Mouse (Mus musculus) liver, adult 10 weeks (tissue): ENCODE results near the gene Hexim2. TPM values are rescaled to one million over a fixed set of nuclear protein-coding genes. Genes with fewer than 3 reads are reported as not detected.

Source experiments
- polyA plus RNA-seq: library from polyadenylated mRNA; stranded (reverse); fragments of 350-450 nt; fragmentation: Illumina TruSeq; extraction: RNeasy Lipid Tissue Mini Kit (QIAGEN cat#74804); gene quantifications from one replicate; pipeline ENCODE4 v1.2.3, GENCODE M21; 2014; ENCODE audit warnings: low read depth, low replicate concordance

The Hexim2 gene
- polyA plus RNA-seq, result 0.26 TPM

DNA sequence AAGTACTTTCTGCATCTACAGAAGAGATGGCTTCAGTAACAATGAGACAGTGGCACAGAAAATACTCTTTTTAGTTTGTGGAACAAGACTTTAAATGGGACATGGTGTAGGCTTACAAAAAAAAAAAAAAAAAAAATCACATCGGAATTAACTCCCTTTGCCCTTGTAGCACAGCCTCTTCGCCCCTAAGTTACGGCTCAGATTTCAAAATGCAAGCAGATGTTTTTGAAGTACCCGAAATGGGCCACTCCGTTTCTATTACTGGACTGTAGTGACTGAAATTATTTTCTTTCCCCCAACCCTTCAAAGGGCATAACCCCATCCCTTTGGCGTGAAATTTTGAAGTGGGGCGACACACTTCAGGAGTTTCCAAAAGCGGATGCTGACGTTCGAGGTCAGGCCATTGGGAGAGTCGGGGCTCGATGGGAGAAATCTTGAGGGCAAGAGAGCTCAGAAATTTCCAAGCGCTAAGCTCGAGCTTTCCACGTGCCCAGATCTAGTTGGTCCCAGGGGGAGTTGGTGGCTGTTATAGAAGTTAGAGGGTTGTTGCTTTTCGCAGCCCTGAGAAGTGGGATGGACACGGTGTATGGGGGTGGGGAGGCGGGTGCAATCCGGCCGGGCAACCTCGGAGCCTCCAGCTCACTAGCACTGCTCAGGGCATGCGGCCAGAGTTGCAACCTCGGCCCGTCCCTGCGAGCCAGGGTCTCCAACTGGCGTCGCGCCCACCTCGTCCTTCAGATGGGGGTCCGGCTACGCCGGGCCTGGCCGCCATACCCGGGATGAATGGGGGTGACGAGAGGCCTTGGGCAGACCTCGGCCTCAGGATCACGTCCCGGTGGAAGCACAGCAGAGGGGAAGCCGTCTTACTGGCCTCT, at the start of gene Hexim2:
Hexim2 (plus strand) TSS at position 729 of the 875 bp plus-strand sequence.

DNA sequence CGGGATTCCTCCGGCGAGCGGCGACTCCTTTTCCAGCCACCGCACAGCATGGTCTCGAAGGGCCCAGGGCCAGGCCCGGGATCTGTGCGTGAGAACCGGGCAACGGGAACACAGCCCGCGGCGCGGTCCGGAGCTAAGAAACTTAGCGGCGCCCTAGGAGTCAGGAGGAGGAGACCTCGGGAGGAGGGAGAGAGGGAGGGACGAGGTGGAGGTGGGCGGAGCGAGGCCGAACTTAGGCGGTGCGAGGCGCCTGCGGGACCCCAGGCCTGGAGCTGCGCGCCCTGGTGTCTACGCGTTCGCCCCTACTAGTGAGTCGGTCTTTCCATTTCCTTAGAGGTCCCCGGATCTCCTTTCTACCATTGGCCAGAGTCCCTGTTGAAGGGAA, 30.8 kb upstream of the Hexim2 start, which contains the start of the genes Plcd3 and Acbd4:
Plcd3 (minus strand) TSS at position 178 of the 385 bp plus-strand sequence.
Acbd4 (plus strand) TSS at position 202 of the 385 bp plus-strand sequence.

DNA sequence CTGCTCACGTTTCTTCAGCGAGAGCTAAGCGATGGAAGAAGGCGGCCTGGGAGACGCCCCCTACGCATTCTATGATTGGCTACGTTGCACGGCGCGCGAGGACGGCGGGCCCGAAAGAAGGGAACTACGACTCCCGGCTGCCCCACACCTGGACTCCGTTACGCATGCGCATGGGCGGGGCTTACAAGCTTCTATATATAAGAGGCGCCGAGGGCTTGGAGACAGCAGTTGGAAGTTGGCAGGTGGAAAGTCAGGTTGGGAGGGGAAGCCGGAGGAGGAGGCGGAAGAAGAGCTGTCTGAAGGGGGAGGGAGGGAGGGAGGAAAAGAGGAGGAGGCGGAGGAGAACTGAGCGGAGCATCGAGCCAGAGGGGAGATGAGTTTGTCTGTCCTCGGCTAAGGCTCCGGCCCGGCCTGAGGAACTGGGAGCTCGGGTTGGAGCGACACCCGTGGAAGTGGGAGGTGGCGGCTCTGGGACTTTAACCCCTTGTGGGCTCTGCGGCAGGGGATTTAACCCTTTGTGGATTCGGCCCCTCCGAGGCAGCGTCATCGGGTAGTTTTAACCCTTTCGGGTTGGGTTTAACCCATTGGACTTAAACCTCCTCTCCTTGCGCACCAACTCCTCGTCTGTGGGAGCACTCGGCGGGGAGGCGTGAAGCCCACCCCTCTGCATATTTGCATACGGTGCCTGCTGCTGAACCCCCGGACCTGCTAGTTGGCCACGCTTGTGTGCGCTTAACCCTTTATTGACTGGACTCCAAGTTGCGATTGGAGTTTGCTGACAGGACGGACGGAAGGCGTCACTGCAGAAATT, 16.0 kb upstream of the Hexim2 start, which contains the start of gene Hexim1:
Hexim1 (plus strand) TSS at position 224 of the 811 bp plus-strand sequence.

DNA sequence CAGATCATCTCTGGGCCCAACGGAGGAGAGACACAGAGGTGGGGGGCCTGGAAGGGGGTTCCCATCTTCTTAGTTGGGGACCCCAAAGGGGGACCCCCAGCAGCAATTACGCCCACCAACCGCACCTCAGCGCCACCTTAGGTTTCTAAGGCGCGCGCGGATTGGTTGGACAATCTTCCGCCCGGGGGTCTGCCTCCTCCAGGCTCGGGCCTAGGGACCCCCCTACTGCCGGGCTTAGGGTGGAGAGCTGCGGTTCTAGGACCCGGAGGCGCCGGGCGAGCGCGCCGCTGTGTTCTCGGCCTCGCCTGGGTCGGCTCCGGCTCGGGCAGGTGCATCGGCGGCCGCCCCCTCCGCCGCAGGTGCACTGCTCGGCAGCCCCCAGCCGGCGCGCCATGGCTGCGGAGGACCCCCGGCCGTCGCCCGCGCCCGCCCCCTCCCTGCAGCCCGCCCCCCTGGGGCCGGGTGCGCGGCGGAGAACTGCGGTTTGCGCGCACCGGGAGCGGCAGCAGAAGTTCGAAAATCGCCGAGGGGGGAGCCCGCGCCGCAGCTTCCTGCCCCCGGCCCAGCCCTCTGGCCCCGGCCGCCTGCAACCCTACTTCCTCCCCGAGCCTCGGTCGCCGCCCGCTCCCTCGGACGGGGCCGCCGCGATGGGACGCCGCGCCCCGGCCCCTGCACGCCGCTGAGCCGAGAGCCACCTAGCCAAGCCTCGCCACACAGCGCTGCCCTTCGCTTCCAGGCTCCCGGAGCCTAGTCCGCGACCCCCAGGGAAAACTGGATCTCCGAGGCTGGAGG, 38.5 kb downstream of the Hexim2 start, which contains the start of gene Fmnl1:
Fmnl1 (plus strand) TSS at position 614 of the 792 bp plus-strand sequence.

Other genes starting within 250 kb of the Hexim2 start
- not detected for gene Fam187a, start 247.3 kb upstream of the Hexim2 start, polyA plus RNA-seq
- 0.24 TPM for gene Gfap, start 231.5 kb upstream of the Hexim2 start, polyA plus RNA-seq
- not detected for gene Kif18b, start 207.3 kb upstream of the Hexim2 start, polyA plus RNA-seq
- gene C1ql1, start 185.7 kb upstream of the Hexim2 start, polyA plus RNA-seq, result not detected
- 11.1 TPM for gene Nmt1, start 104.2 kb upstream of the Hexim2 start, polyA plus RNA-seq
- 20.2 TPM for gene Dcakd, start 104.1 kb upstream of the Hexim2 start, polyA plus RNA-seq
- gene Plcd3, start 30.8 kb upstream of the Hexim2 start, polyA plus RNA-seq, result not detected
- gene Acbd4, start 30.7 kb upstream of the Hexim2 start, polyA plus RNA-seq, result 10.8 TPM
- 16.2 TPM for gene Hexim1, start 16.2 kb upstream of the Hexim2 start, polyA plus RNA-seq
- 0.56 TPM for gene Fmnl1, start 38.7 kb downstream of the Hexim2 start, polyA plus RNA-seq
- gene 1700023F06Rik, start 76.1 kb downstream of the Hexim2 start, polyA plus RNA-seq, result not detected
- gene Spata32, start 86.0 kb downstream of the Hexim2 start, polyA plus RNA-seq, result not detected
- gene Map3k14, start 135.0 kb downstream of the Hexim2 start, polyA plus RNA-seq, result 0.08 TPM
- gene Arhgap27, start 231.3 kb downstream of the Hexim2 start, polyA plus RNA-seq, result not detected